Mouse (Mus musculus) embryo, embryonic 10.5 days (tissue): ENCODE results near the gene Ctsk.
"Not testable (repeated sequence)": the region's sequence is repeated elsewhere in the genome, so short reads cannot be mapped to it uniquely, and the experiment has no call there.

ENCODE experiments used
- DNase-seq: peaks from one replicate; pipeline ENCODE4 v3.0.0-alpha.2; 2015; ENCODE audit warnings: low spot score

Ctsk gene

GRCm38 (mm10) chr3:95524673-95525072, 25.6 kb downstream of the Ctsk start:
- no peak for DNase-seq

GRCm38 (mm10) chr3:95526111-95526510, 27.1 kb downstream of the Ctsk start:
- DNase-seq, result no peak

GRCm38 (mm10) chr3:95526622-95527211, 27.7 kb downstream of the Ctsk start, which contains the start of gene Ctss:
Gene Ctss (plus strand): TSS chr3:95526786.
- DNase-seq, result no peak

GRCm38 (mm10) chr3:95529814-95530213, 30.8 kb downstream of the Ctsk start:
- DNase-seq, result no peak

GRCm38 (mm10) chr3:95531025-95531424, 32.0 kb downstream of the Ctsk start:
- DNase-seq, result no peak

- no peak for DNase-seq
Measured at GRCm38 (mm10) chr3:95533364-95533763, 34.3 kb downstream of the Ctsk start.

GRCm38 (mm10) chr3:95534927-95535326, 35.9 kb downstream of the Ctsk start:
- DNase-seq, result no peak

GRCm38 (mm10) chr3:95538936-95539335, 39.9 kb downstream of the Ctsk start:
- DNase-seq, result no peak

GRCm38 (mm10) chr3:95539837-95540236, 40.8 kb downstream of the Ctsk start:
- no peak for DNase-seq

- DNase-seq, result not testable (repeated sequence)
Measured at GRCm38 (mm10) chr3:95541186-95541585, 42.1 kb downstream of the Ctsk start.

GRCm38 (mm10) chr3:95542171-95542570, 43.1 kb downstream of the Ctsk start:
- no peak for DNase-seq

GRCm38 (mm10) chr3:95542981-95543380, 43.9 kb downstream of the Ctsk start:
- no peak for DNase-seq

- no peak for DNase-seq
Measured at GRCm38 (mm10) chr3:95550176-95550575, 51.1 kb downstream of the Ctsk start.

GRCm38 (mm10) chr3:95553986-95554385, 54.9 kb downstream of the Ctsk start:
- DNase-seq, result peak; percentile 3
